Mouse (Mus musculus): ENCODE measurements around the gene Fcgrt. TPM values are rescaled to one million over a fixed set of nuclear protein-coding genes. Genes with fewer than 3 reads are reported as not detected.

Fcgrt gene
- polyA plus RNA-seq, 1 experiment = 67.2 TPM

GRCm38 (mm10) chr7:45079856-45080255 is 23.8 kb downstream of the Fcgrt start:
- Histone ChIP-seq H3K79me2 (ENCODE audit: control insufficient read depth, insufficient read depth) (no peaks in the 10 kb centered on the region), H3K27me3 (ENCODE audit: control insufficient read depth, insufficient read depth, insufficient read length) (no peaks in the 10 kb centered on the region), H3ac (ENCODE audit: control insufficient read depth, insufficient read length) (no peak overlapping the region), H3K4me3 (no peak overlapping the region), H3K36me3 (ENCODE audit: control insufficient read depth, insufficient read depth) (no peaks in the 10 kb centered on the region), H3K4me2 (ENCODE audit: low read depth) (no peak overlapping the region)
- TF ChIP-seq POLR2AphosphoS2 (IDR thresholded peaks at IDR 0.05; ENCODE audit: insufficient read length, low read depth) (peak; percentile 88), USF1 (IDR thresholded peaks at IDR 0.05; ENCODE audit: low read depth) (no peak), CEBPB (IDR thresholded peaks at IDR 0.05; ENCODE audit: insufficient read depth, poor library complexity, severe bottlenecking) (peak; percentile 85)

DNA sequence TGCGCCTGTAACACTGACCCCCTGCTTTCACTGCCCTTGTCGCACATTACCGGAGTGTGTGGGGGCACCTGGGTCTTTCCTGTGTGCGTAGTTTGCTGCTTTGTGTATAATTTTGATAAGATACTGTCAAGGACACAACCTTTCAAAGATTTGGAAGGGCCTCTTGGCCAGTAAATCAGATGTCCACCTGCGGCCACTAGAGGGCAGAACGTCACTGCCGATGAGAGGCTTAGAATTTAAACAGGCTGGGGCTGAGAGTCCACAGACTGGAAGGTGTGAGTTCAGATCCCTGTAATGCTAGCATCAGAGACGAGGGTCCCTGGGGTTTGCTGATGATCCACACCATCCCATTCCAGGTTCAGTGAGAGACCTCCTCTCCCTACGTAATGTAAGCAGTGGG is 25.1 kb downstream of the Fcgrt start:
- Histone ChIP-seq H3K27me3 (ENCODE audit: control insufficient read depth, insufficient read depth, insufficient read length) (no peaks in the 10 kb centered on the region), H3ac (ENCODE audit: control insufficient read depth, insufficient read length) (no peak overlapping the region), H3K4me2 (ENCODE audit: low read depth) (no peak overlapping the region), H3K36me3 (ENCODE audit: control insufficient read depth, insufficient read depth) (no peaks in the 10 kb centered on the region), H3K79me2 (ENCODE audit: control insufficient read depth, insufficient read depth) (peaks cover 5% of the 10 kb centered on the region), H3K4me3 (no peak overlapping the region)
- TF ChIP-seq MYOG (IDR thresholded peaks at IDR 0.05; ENCODE audit: control insufficient read depth in 1 of 3, insufficient read depth in 1 of 3, insufficient read length in 2 of 3, low read depth in 2 of 3) (no peak), POLR2AphosphoS2 (IDR thresholded peaks at IDR 0.05; ENCODE audit: insufficient read length, low read depth) (peak; percentile 12)

DNA sequence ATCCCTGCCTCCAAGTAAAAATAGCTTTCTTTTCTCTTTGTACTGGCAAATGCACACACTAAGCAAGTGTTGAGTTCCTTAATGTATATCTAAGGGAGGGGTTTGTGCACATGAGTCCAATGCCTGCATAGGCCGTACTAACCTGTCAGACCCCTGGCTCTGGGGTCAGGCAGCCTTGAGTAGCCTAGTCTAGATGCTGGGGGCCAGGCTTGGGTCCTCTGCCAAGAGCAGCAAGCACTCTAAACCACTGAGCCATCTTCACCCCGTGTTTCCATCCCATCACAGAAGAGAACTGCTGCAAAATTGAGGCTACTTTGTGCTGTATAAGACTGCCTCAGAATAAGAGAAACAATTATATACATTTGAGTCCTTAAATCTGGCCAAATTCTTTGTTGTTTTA is 25.8 kb downstream of the Fcgrt start:
- TF ChIP-seq TCF3 (IDR thresholded peaks at IDR 0.05; ENCODE audit: insufficient read length, low read depth) (no peak), USF1 (IDR thresholded peaks at IDR 0.05; ENCODE audit: low read depth) (no peak), POLR2A (IDR thresholded peaks at IDR 0.05; ENCODE audit: insufficient read length, low read depth) (no peak), REST (IDR thresholded peaks at IDR 0.05; ENCODE audit: insufficient read depth, insufficient read length) (no peak), E2F4 (IDR thresholded peaks at IDR 0.05; ENCODE audit: insufficient read depth) (no peak), POLR2AphosphoS2 (IDR thresholded peaks at IDR 0.05; ENCODE audit: insufficient read length, low read depth) (no peak), TCF12 (IDR thresholded peaks at IDR 0.05; ENCODE audit: insufficient read depth, poor library complexity, severe bottlenecking) (no peak), MYOG (IDR thresholded peaks at IDR 0.05; ENCODE audit: control insufficient read depth in 1 of 3, insufficient read depth in 1 of 3, insufficient read length in 2 of 3, low read depth in 2 of 3) (no peak), MAX (IDR thresholded peaks at IDR 0.05; ENCODE audit: low read depth) (no peak), SRF (IDR thresholded peaks at IDR 0.05; ENCODE audit: control insufficient read depth, insufficient read length, low read depth) (no peak), CEBPB (IDR thresholded peaks at IDR 0.05; ENCODE audit: insufficient read depth, poor library complexity, severe bottlenecking) (no peak), MYOD1 (IDR thresholded peaks at IDR 0.05; ENCODE audit: control insufficient read depth in 1 of 3, insufficient read length in 2 of 3, low read depth in 2 of 3) (no peak)
- Histone ChIP-seq H3K4me3 (no peak overlapping the region), H3K27me3 (ENCODE audit: control insufficient read depth, insufficient read depth, insufficient read length) (no peaks in the 10 kb centered on the region), H3K4me2 (ENCODE audit: low read depth) (no peak overlapping the region), H3K79me2 (ENCODE audit: control insufficient read depth, insufficient read depth) (peaks cover 12% of the 10 kb centered on the region), H3K36me3 (ENCODE audit: control insufficient read depth, insufficient read depth) (no peaks in the 10 kb centered on the region), H3ac (ENCODE audit: control insufficient read depth, insufficient read length) (no peak overlapping the region)

DNA sequence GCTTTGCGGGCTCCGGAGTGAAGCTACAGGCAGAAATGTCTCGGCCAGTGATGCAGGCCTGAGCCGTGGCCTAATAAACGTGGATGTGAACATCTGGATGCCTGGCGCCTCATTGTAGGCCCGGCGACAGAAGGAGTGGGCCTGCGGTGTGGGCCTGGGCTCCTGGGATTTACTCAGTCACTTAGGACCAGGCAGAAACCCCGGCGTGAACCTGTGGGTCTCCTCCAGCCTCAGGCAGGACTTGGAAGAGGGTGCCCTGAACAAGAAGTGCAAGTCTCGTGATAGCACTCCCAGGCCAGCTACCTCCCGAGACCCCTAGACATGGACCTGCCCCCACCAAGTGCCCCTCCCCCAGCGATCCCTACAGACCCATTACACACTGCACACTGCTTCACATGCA is 26.3 kb downstream of the Fcgrt start:
- no peak for TF ChIP-seq E2F4 (IDR thresholded peaks at IDR 0.05; ENCODE audit: insufficient read depth)
- TF ChIP-seq POLR2AphosphoS2 (IDR thresholded peaks at IDR 0.05; ENCODE audit: insufficient read length, low read depth) = no peak
- no peak for TF ChIP-seq SRF (IDR thresholded peaks at IDR 0.05; ENCODE audit: control insufficient read depth, insufficient read length, low read depth)
- no peak for TF ChIP-seq TCF12 (IDR thresholded peaks at IDR 0.05; ENCODE audit: insufficient read depth, poor library complexity, severe bottlenecking)
- no peak for TF ChIP-seq MYOG (IDR thresholded peaks at IDR 0.05; ENCODE audit: control insufficient read depth in 1 of 3, insufficient read depth in 1 of 3, insufficient read length in 2 of 3, low read depth in 2 of 3)
- TF ChIP-seq MAX (IDR thresholded peaks at IDR 0.05; ENCODE audit: low read depth) = no peak
- TF ChIP-seq POLR2A (IDR thresholded peaks at IDR 0.05; ENCODE audit: insufficient read length, low read depth) = no peak
- no peak for TF ChIP-seq USF1 (IDR thresholded peaks at IDR 0.05; ENCODE audit: low read depth)
- TF ChIP-seq CEBPB (IDR thresholded peaks at IDR 0.05; ENCODE audit: insufficient read depth, poor library complexity, severe bottlenecking) = no peak
- no peak for TF ChIP-seq TCF3 (IDR thresholded peaks at IDR 0.05; ENCODE audit: insufficient read length, low read depth)
- TF ChIP-seq MYOD1 (IDR thresholded peaks at IDR 0.05; ENCODE audit: control insufficient read depth in 1 of 3, insufficient read length in 2 of 3, low read depth in 2 of 3) = no peak
- no peak for TF ChIP-seq REST (IDR thresholded peaks at IDR 0.05; ENCODE audit: insufficient read depth, insufficient read length)
- no peaks in the 10 kb centered on the region for H3K36me3 ChIP-seq (ENCODE audit: control insufficient read depth, insufficient read depth)

GRCm38 (mm10) chr7:45076501-45076900 is 27.1 kb downstream of the Fcgrt start:
- peaks cover 24% of the 10 kb centered on the region for H3K79me2 ChIP-seq (ENCODE audit: control insufficient read depth, insufficient read depth)
- H3K36me3 ChIP-seq (ENCODE audit: control insufficient read depth, insufficient read depth) = no peaks in the 10 kb centered on the region
- no peak overlapping the region for H3K4me2 ChIP-seq (ENCODE audit: low read depth)
- H3K27me3 ChIP-seq (ENCODE audit: control insufficient read depth, insufficient read depth, insufficient read length) = no peaks in the 10 kb centered on the region
- TF ChIP-seq REST (IDR thresholded peaks at IDR 0.05; ENCODE audit: insufficient read depth, insufficient read length) (no peak), POLR2A (IDR thresholded peaks at IDR 0.05; ENCODE audit: insufficient read length, low read depth) (peak; percentile 11), MYOG (IDR thresholded peaks at IDR 0.05; ENCODE audit: control insufficient read depth in 1 of 3, insufficient read depth in 1 of 3, insufficient read length in 2 of 3, low read depth in 2 of 3) (peak in 1 of 3 experiments; percentile 14), SRF (IDR thresholded peaks at IDR 0.05; ENCODE audit: control insufficient read depth, insufficient read length, low read depth) (no peak)
- H3K4me3 ChIP-seq = no peak overlapping the region
- no peak overlapping the region for H3ac ChIP-seq (ENCODE audit: control insufficient read depth, insufficient read length)

More for the DNA sequence above, 26.3 kb downstream of the Fcgrt start:
- Histone ChIP-seq H3K79me2 (ENCODE audit: control insufficient read depth, insufficient read depth) (peaks cover 16% of the 10 kb centered on the region), H3K4me2 (ENCODE audit: low read depth) (no peak overlapping the region), H3K27me3 (ENCODE audit: control insufficient read depth, insufficient read depth, insufficient read length) (no peaks in the 10 kb centered on the region), H3ac (ENCODE audit: control insufficient read depth, insufficient read length) (no peak overlapping the region), H3K4me3 (no peak overlapping the region)
